Mouse (Mus musculus): ENCODE measurements around the gene U2af1. TPM values are rescaled to one million over a fixed set of nuclear protein-coding genes. Genes with fewer than 3 reads are reported as not detected.

Gene U2af1
- polyA plus RNA-seq, 1 experiment from 2014 or later, result 553 TPM

Other genes starting within 250 kb of the U2af1 start
- gene Wdr4, start 138.9 kb downstream of the U2af1 start, polyA plus RNA-seq (2016; fragmentation: Nextera tagmentation; extraction: Ambion mirVana), result 78.5 and 81.3 TPM in 2 replicates
- gene Ndufv3, start 138.8 kb downstream of the U2af1 start, polyA plus RNA-seq (2016; fragmentation: Nextera tagmentation; extraction: Ambion mirVana), result 214 and 224 TPM in 2 replicates
- 18.3 and 19.1 TPM in 2 replicates for gene Pknox1, start 94.2 kb downstream of the U2af1 start, polyA plus RNA-seq (2016; fragmentation: Nextera tagmentation; extraction: Ambion mirVana)
- 2.1 and 2.3 TPM in 2 replicates for gene Cbs, start 21.7 kb downstream of the U2af1 start, polyA plus RNA-seq (2016; fragmentation: Nextera tagmentation; extraction: Ambion mirVana)
- gene Cryaa, start 18.9 kb upstream of the U2af1 start, polyA plus RNA-seq (2016; fragmentation: Nextera tagmentation; extraction: Ambion mirVana), result 0.16 TPM in 1 of 2 replicates, not detected in the other
- gene Sik1, start 196.9 kb upstream of the U2af1 start, polyA plus RNA-seq (2016; fragmentation: Nextera tagmentation; extraction: Ambion mirVana), result 10.0 and 11.4 TPM in 2 replicates